In the genomic region with DNA sequence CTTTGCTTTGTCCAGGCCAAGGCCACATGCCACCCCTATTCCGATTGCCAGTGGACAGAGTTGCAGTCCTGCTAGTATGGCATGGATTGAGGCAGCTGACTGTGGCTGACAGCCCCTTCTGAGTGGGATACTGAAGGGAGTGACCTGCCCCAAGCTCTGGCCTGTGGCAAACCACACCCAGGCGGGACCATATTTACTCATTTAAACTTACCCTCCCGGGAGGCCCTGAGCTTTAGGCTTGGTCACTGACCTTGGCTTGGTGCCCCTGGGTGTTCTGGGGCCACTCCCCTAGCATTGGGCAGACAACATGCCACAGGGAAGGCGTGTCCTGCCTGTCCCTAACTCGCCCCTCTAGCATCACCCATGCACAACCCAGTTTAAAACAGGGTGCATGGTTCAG, we compare ENCODE assay signal across 8 mouse cellular contexts. TPM values are rescaled to one million over a fixed set of nuclear protein-coding genes. Genes with fewer than 3 reads are reported as not detected.
DNase-seq lines count a peak whose midpoint lies in the region; ATAC-seq and TF ChIP-seq lines count a peak whose summit lies in the region.

No protein-coding gene starts in this region.

- peaks cover 90% of the 10 kb centered on the region for H3K4me1 ChIP-seq in G1E (ENCODE audit: insufficient read depth, low read depth, low read length)
- peaks cover 48% of the 10 kb centered on the region for H3K4me1 ChIP-seq in forebrain, postnatal 0 days (ENCODE audit: insufficient read depth)
- H3K4me1 ChIP-seq in limb, embryonic 13.5 days, result peaks cover 86% of the 10 kb centered on the region

- 74% methylated on average over 5 of the region's 5 CpGs for WGBS in forebrain, postnatal 0 days
- WGBS in limb, embryonic 13.5 days, result 60% methylated on average over 5 of the region's 5 CpGs

- peak overlapping the region; percentile 15; the same call in 1 of the 2 replicates for H3K27ac ChIP-seq in forebrain, postnatal 0 days (ENCODE audit: low read depth, low read length)
- no peak overlapping the region for H3K27ac ChIP-seq in limb, embryonic 13.5 days

- no peaks in the 10 kb centered on the region for H3K9me3 ChIP-seq in G1E (replicated peaks)
- H3K9me3 ChIP-seq in forebrain, postnatal 0 days (ENCODE audit: low read length), result no peaks in the 10 kb centered on the region
- H3K9me3 ChIP-seq in limb, embryonic 13.5 days, result no peaks in the 10 kb centered on the region

- peaks cover 72% of the 10 kb centered on the region for H3K36me3 ChIP-seq in G1E (replicated peaks)
- peaks cover 4% of the 10 kb centered on the region; the same call in 1 of the 2 replicates for H3K36me3 ChIP-seq in forebrain, postnatal 0 days (ENCODE audit: insufficient read depth)
- 0 out of 2 replicates have a peak, but pooled peaks cover under 1% of the 10 kb centered on the region for H3K36me3 ChIP-seq in limb, embryonic 13.5 days
- H3K36me3 ChIP-seq in myocyte (ENCODE audit: control insufficient read depth, insufficient read depth), result no peaks in the 10 kb centered on the region

- no peak for TF ChIP-seq POLR2A in myocyte (IDR thresholded peaks at IDR 0.05; ENCODE audit: insufficient read length, low read depth)

- DNase-seq in gastrocnemius, adult 18-20 months (ENCODE audit: low spot score), result peak; percentile 78
- no peak for DNase-seq in gastrocnemius, postnatal 10 days
- no peak for DNase-seq in G1E (ENCODE audit: low spot score)
- no peak for DNase-seq in forebrain, postnatal 0 days
- no peak for DNase-seq in right cerebral cortex, postnatal 4 days
- no peak for DNase-seq in layer of hippocampus, postnatal 25 days (ENCODE audit: extremely low spot score in 1 of 2, low spot score in 1 of 2)

- TF ChIP-seq CTCF in G1E (IDR thresholded peaks at IDR 0.05; ENCODE audit: low read depth, low read length), result no peak
- TF ChIP-seq CTCF in forebrain, postnatal 0 days (IDR thresholded peaks at IDR 0.05; ENCODE audit: low read depth), result no peak

- H3K27me3 ChIP-seq in G1E (ENCODE audit: insufficient read depth, low read length) (no peaks in the 10 kb centered on the region), myocyte (ENCODE audit: control insufficient read depth, insufficient read depth, insufficient read length) (no peaks in the 10 kb centered on the region)
- no peaks in the 10 kb centered on the region for H3K27me3 ChIP-seq in forebrain, postnatal 0 days (ENCODE audit: insufficient read depth, low read length)
- no peaks in the 10 kb centered on the region for H3K27me3 ChIP-seq in limb, embryonic 13.5 days

- no peak for ATAC-seq in G1E (ENCODE audit: extremely low read depth, insufficient number of reproducible peaks, low FRiP score, poor library complexity, severe bottlenecking)
- ATAC-seq in forebrain, postnatal 0 days, result no peak
- ATAC-seq in limb, embryonic 13.5 days (ENCODE audit: low FRiP score, low read depth), result no peak

- peak overlapping the region; percentile 88 for H3ac ChIP-seq in myocyte (ENCODE audit: control insufficient read depth, insufficient read length)

- peak overlapping the region; percentile 86; the same call in 1 of the 2 replicates for H3K4me3 ChIP-seq in G1E (ENCODE audit: low read depth, low read length)
- no peak overlapping the region for H3K4me3 ChIP-seq in forebrain, postnatal 0 days (ENCODE audit: low read depth, low read length)
- H3K4me3 ChIP-seq in limb, embryonic 13.5 days, result peak overlapping the region; percentile 96
- peak overlapping the region; percentile 98 for H3K4me3 ChIP-seq in myocyte

- H3K9ac ChIP-seq in forebrain, postnatal 0 days, result 0 out of 2 replicates have a peak overlapping the region, but pooled peaks have one; percentile 18
- H3K9ac ChIP-seq in limb, embryonic 13.5 days, result peak overlapping the region; percentile 92

- H3K4me2 ChIP-seq in forebrain, postnatal 0 days (ENCODE audit: low read depth), result peak overlapping the region; percentile 93; the same call in 1 of the 2 replicates
- peak overlapping the region; percentile 98 for H3K4me2 ChIP-seq in limb, embryonic 13.5 days (replicated peaks)
- H3K4me2 ChIP-seq in myocyte (ENCODE audit: low read depth), result peak overlapping the region; percentile 100

- H3K79me2 ChIP-seq in myocyte (ENCODE audit: control insufficient read depth, insufficient read depth), result peaks cover 82% of the 10 kb centered on the region

TF ChIP-seq in myocyte, 11 proteins besides CTCF, POLR2A, EP300 and RAD21:
- TF ChIP-seq MYOG (IDR thresholded peaks at IDR 0.05; ENCODE audit: control insufficient read depth in 1 of 3, insufficient read depth in 1 of 3, insufficient read length in 2 of 3, low read depth in 2 of 3), result peak in 2 of 3 experiments; percentile 8 to 77
- TF ChIP-seq POLR2AphosphoS2 (IDR thresholded peaks at IDR 0.05; ENCODE audit: insufficient read length, low read depth), result peak; percentile 75
- TF ChIP-seq REST (IDR thresholded peaks at IDR 0.05; ENCODE audit: insufficient read depth, insufficient read length), result no peak
- no peak for TF ChIP-seq USF1 (IDR thresholded peaks at IDR 0.05; ENCODE audit: low read depth)
- peak; percentile 45 for TF ChIP-seq E2F4 (IDR thresholded peaks at IDR 0.05; ENCODE audit: insufficient read depth)
- TF ChIP-seq SRF (IDR thresholded peaks at IDR 0.05; ENCODE audit: control insufficient read depth, insufficient read length, low read depth), result no peak
- peak in 2 of 3 experiments; percentile 20 to 68 for TF ChIP-seq MYOD1 (IDR thresholded peaks at IDR 0.05; ENCODE audit: control insufficient read depth in 1 of 3, insufficient read length in 2 of 3, low read depth in 2 of 3)
- TF ChIP-seq TCF12 (IDR thresholded peaks at IDR 0.05; ENCODE audit: insufficient read depth, poor library complexity, severe bottlenecking), result peak; percentile 22
- no peak for TF ChIP-seq TCF3 (IDR thresholded peaks at IDR 0.05; ENCODE audit: insufficient read length, low read depth)
- no peak for TF ChIP-seq MAX (IDR thresholded peaks at IDR 0.05; ENCODE audit: low read depth)
- 0 out of 2 replicates have a peak, but pooled peaks have one; percentile 1 for TF ChIP-seq CEBPB (IDR thresholded peaks at IDR 0.05; ENCODE audit: insufficient read depth, poor library complexity, severe bottlenecking)
TF ChIP-seq in myocyte: peak in this region for 6.

RNA-seq across cellular contexts. Expression of gene Mef2d, which starts 3.8 kb away (rescaled TPM):
- 100 to 1,000 TPM; 174 to 196 TPM for total RNA-seq in gastrocnemius, adult 18-20 months (2021)
- 100 to 1,000 TPM; 148 to 163 TPM for total RNA-seq in gastrocnemius, postnatal 10 days (2021)
- total RNA-seq in G1E (2014; fragmentation: Nextera tagmentation) (125 and 128 TPM in 2 replicates), G1E (2017) (15.4 and 17.0 TPM in 2 replicates)
- polyA plus RNA-seq in G1E (2012) (133 and 141 TPM in 2 replicates), myocyte (2012; fragmentation: generic; extraction: Trizol) (121 TPM)
- 45.0 and 53.0 TPM in 2 replicates for total RNA-seq in forebrain, postnatal 0 days (2014; rRNA removed)
- 30.9 and 34.0 TPM in 2 replicates for polyA plus RNA-seq in forebrain, postnatal 0 days (2015; fragmentation: Nextera tagmentation; extraction: Ambion mirVana)
- 16.4 and 19.7 TPM in 2 replicates for polyA plus RNA-seq in limb, embryonic 13.5 days (2015; fragmentation: Nextera tagmentation; extraction: Ambion mirVana)
- total RNA-seq in layer of hippocampus, postnatal 25 days (2021), result 100 to 1,000 TPM; 179 to 212 TPM
